Mouse (Mus musculus): ENCODE measurements at regions not wholly inside any gene's neighbourhood (a gene's known extent, or its start where the extent isn't known, plus 50 kb on each side); places are given as distances from the start of the nearest gene placed in this dataset.

DNA sequence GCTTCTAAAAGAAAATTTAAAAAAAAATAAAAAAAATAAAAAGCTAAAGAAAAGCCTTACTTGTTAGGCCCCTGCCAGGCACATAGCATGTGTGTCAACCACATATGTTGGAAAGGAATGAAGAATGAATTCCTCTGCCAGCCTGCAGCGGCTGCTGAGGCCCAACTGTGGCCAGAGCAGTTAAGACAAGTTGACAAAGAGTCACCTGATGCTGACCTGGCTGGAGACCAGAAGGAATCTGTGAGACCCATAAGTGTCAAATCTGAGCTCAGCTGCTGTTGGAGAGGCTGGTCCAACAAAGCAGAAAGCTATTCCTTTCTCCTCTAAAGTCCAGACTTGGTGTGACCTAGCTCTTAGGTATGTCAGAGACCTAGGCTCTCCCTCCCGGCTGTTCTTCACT lies 78.5 kb upstream of the Itga6 start:
- Histone ChIP-seq H3K9me3 (replicated peaks) (no peaks in the 10 kb centered on the region), H3K36me3 (no peaks in the 10 kb centered on the region), H3K4me3 (no peak overlapping the region), H3K9ac (no peak overlapping the region), H3K4me2 (no peak overlapping the region), H3K4me1 (replicated peaks) (peaks cover 33% of the 10 kb centered on the region), H3K27me3 (no peaks in the 10 kb centered on the region), H3K27ac (peak overlapping the region; percentile 29; the same call in 1 of the 2 replicates)
- 49% methylated on average over 2 of the region's 2 CpGs for WGBS
- no peak for ATAC-seq (replicated peaks; ENCODE audit: insufficient number of reproducible peaks, insufficient read depth, low FRiP score, low read depth)

DNA sequence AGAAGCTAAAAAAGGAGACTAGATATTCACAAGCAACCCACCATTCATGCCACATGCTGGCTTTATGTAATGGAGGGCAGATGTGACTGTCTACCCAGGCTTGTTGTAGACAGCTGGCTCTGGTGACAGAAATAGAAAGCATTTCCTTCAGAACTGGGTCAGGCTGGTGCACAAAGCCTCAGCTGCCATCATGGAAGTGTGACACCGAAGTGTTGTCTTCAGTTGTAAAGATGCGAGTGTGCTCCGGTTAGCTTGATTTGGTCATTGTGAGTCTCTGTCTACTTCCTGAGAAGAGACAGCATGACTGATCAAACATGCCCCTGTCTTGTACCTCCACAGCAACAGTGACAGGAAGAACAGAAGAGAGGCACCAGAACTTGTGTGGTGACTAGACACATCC lies 77.7 kb upstream of the Itga6 start:
- Histone ChIP-seq H3K4me3 (no peak overlapping the region), H3K4me2 (no peak overlapping the region), H3K9me3 (replicated peaks) (no peaks in the 10 kb centered on the region), H3K27ac (no peak overlapping the region), H3K36me3 (no peaks in the 10 kb centered on the region), H3K9ac (no peak overlapping the region), H3K4me1 (replicated peaks) (peaks cover 32% of the 10 kb centered on the region), H3K27me3 (no peaks in the 10 kb centered on the region)
- 80% methylated on average over 3 of the region's 3 CpGs for WGBS
- ATAC-seq (replicated peaks; ENCODE audit: insufficient number of reproducible peaks, insufficient read depth, low FRiP score, low read depth): no peak

DNA sequence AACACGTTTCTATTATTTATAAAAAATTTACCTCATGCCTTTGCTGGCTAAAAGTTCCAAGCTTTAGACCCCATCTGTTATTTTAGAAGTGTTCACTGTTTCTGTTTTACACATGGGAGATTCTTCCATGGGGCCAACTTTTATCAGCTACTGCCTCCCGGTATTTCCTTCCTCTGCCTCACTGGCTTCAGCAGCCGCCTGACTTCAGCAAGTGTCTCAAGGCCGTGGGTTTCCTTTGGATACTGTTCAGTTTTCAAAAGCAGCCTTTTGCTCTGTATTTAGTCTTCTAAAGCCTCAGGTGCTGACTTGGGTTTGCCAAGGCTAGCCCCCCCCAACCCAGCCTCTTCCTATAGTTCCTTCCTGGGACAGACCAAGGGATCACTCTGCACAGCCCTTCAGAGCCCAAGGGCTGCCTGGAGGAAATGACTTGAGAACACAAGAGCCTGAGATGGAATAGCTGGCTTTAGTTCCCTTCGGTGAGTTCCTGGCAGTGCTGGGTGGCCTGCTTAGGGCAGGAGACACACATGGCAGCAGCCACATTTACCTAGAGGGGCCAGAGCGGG lies 75.1 kb upstream of the Itga6 start:
- no peaks in the 10 kb centered on the region for H3K27me3 ChIP-seq
- H3K4me3 ChIP-seq: no peak overlapping the region
- no peaks in the 10 kb centered on the region for H3K9me3 ChIP-seq (replicated peaks)
- no peak for ATAC-seq (replicated peaks; ENCODE audit: insufficient number of reproducible peaks, insufficient read depth, low FRiP score, low read depth)
- H3K4me1 ChIP-seq (replicated peaks): peaks cover 41% of the 10 kb centered on the region
- H3K27ac ChIP-seq: peak overlapping the region; percentile 79
- H3K4me2 ChIP-seq: no peak overlapping the region
- H3K9ac ChIP-seq: no peak overlapping the region
- no peaks in the 10 kb centered on the region for H3K36me3 ChIP-seq
- 67% methylated on average over 6 of the region's 6 CpGs for WGBS

DNA sequence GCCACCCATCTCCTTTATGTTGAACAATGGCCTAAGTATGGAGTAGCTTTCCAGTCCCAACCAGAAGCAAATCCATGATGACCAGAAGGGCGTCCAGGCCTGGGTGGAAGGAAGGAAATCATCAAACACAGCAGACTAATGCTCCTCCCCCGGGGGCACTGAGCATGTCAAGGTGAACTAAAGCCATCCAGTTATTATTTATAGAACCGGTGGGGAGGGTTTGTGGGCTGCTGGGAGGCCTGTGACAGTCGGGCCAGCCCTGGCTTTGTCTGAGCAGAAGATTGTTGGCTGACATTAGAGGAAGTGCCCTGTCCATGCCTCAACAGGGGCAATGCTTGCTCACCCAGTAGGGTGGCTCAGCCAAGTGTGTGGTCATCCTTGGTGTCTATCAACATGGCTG lies 74.5 kb upstream of the Itga6 start:
- no peaks in the 10 kb centered on the region for H3K27me3 ChIP-seq
- peak overlapping the region; percentile 79 for H3K27ac ChIP-seq
- peaks cover 41% of the 10 kb centered on the region for H3K4me1 ChIP-seq (replicated peaks)
- 0 out of 2 replicates have a peak, but pooled peaks have one; percentile 6 for ATAC-seq (replicated peaks; ENCODE audit: insufficient number of reproducible peaks, insufficient read depth, low FRiP score, low read depth)
- H3K4me3 ChIP-seq: no peak overlapping the region
- no peaks in the 10 kb centered on the region for H3K9me3 ChIP-seq (replicated peaks)
- no peak overlapping the region for H3K4me2 ChIP-seq
- no peak overlapping the region for H3K9ac ChIP-seq
- no peaks in the 10 kb centered on the region for H3K36me3 ChIP-seq
- 41% methylated on average over 4 of the region's 4 CpGs for WGBS

DNA sequence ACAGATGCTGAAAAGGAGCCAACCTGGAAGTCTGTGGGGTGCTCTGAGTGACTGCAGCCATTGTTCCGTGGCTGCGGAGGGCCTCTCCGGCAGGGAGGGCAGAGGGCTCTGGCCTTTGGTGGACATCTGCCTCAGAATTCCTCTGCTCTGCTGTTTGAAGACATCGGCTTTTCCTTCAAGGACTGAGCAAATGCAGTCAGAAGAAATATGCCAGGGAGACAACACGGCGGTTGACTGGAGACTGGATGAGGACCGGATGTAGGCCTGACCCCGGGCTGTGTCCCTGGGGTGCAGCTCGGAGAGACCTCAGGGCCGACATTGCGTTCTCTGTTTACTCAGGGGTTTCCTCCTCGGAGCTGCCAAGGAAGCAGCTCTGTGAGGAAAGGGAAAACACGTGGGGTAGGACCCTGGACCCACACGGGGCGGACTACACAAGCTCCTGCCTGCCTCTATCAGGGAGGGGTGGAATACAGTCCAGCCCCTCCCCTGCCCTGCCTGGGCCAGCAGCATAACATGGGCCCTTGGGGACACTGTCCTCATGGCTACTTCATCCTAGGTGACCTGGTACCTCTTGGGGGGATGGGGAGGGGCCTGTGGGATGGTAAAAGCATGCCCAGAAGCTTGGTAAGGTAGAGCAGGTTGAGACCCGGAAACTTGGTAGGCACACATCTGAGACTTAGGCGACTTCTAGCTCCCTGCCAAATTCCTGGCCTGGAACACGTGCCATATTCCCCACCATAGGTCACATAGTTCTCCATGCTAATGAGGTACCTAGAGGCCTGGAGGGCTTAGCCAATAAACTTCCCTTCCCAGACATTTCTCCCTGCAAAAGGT lies 72.1 kb upstream of the Itga6 start:
- Histone ChIP-seq H3K4me2 (no peak overlapping the region), H3K4me1 (replicated peaks) (peaks cover 24% of the 10 kb centered on the region), H3K27ac (peak overlapping the region; percentile 62), H3K36me3 (no peaks in the 10 kb centered on the region), H3K27me3 (no peaks in the 10 kb centered on the region), H3K9me3 (replicated peaks) (no peaks in the 10 kb centered on the region), H3K9ac (no peak overlapping the region), H3K4me3 (no peak overlapping the region)
- ATAC-seq (replicated peaks; ENCODE audit: insufficient number of reproducible peaks, insufficient read depth, low FRiP score, low read depth): peak; percentile 81
- WGBS: 67% methylated on average over 18 of the region's 18 CpGs

DNA sequence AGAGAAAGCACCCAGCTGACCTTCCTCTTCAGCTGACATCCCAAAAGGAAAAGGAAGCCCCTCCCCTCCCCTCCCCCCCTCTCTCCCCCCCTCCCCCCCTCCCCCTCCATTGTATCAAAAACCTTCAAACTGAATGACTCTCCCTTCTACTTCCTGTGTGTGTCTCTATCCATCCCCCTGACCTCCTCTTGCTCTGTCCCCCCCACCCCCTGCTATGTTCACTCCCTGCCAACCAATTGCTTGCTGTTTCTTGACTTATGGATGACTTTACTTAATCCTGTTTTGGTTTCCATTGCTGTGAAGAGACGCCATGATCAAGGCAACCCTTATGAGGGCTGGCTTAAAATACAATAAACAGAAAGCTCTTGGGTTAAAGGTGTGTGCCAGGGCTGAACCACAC lies 64.7 kb upstream of the Itga6 start:
- no peaks in the 10 kb centered on the region for H3K36me3 ChIP-seq
- no peaks in the 10 kb centered on the region for H3K27me3 ChIP-seq
- no peak overlapping the region for H3K4me2 ChIP-seq
- peaks cover 10% of the 10 kb centered on the region for H3K4me1 ChIP-seq (replicated peaks)
- H3K9ac ChIP-seq: no peak overlapping the region
- 28% methylated on average over 1 of the region's 1 CpGs for WGBS
- H3K27ac ChIP-seq: no peak overlapping the region
- ATAC-seq (replicated peaks; ENCODE audit: insufficient number of reproducible peaks, insufficient read depth, low FRiP score, low read depth): no peak
- no peak overlapping the region for H3K4me3 ChIP-seq
- H3K9me3 ChIP-seq (replicated peaks): no peaks in the 10 kb centered on the region

DNA sequence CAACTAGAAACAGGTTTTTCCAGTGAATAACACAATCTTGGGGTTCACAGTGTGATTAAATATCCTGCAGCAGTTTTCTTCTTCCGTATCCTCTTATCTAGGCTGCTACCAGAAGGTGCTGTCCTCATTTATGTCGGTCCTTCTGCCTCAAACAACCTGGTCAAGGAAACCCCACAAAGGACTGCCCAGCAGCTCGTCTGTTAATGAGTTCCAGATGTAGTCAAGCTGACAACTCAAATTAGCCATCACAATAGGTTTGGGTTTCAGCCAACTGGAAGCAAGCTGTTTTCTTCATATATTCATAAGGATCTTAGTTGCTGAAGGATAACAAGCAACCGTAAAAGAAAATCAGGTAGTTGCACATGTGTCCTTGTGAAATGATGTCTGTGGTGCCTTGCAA lies 64.3 kb upstream of the Itga6 start:
- 55% methylated on average over 4 of the region's 4 CpGs for WGBS
- H3K27ac ChIP-seq: no peak overlapping the region
- H3K4me1 ChIP-seq (replicated peaks): peaks cover 10% of the 10 kb centered on the region
- no peaks in the 10 kb centered on the region for H3K9me3 ChIP-seq (replicated peaks)
- no peak overlapping the region for H3K4me3 ChIP-seq
- no peak overlapping the region for H3K9ac ChIP-seq
- H3K27me3 ChIP-seq: no peaks in the 10 kb centered on the region
- H3K4me2 ChIP-seq: no peak overlapping the region
- ATAC-seq (replicated peaks; ENCODE audit: insufficient number of reproducible peaks, insufficient read depth, low FRiP score, low read depth): no peak
- H3K36me3 ChIP-seq: no peaks in the 10 kb centered on the region

DNA sequence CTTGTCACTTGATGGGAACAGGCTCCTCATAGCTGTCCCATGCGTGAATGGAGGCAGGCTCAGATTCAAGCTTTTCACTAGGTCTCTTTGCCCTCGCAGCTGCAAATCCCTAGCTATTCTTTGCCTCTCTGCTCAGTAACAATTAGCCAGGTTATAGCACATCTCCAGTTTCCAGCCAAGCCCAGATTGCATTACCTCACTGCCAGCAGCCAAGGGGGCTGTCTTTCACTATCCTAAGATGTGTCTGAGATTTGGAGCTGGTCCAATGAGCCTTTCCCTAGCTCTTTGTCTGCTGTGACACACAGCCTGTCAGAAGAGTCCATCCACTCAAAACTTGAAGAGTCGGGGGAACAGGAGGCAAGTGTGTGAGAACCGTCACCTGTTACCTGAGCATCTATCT lies 62.0 kb upstream of the Itga6 start:
- H3K27ac ChIP-seq: no peak overlapping the region
- H3K4me1 ChIP-seq (replicated peaks): peaks cover 10% of the 10 kb centered on the region

DNA sequence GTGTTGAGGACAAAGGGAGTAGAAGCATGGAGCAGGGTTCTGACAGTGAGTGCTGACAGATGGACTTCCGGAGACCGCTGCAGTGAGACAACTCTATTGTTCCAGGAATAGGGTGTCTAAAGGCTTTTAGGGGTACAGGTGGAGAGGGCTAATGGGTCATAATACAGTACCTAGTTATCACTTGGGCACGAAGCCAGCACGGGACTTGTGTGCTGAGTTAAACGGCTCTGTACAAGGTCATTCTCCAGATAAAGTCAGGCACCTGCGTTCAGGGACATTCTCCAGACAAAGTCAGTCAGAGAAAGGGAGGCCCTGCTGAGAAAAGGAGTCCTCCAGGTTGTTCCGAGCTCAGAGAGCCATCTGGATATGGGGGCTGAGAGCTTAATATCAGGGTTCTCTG lies 60.2 kb upstream of the Itga6 start:
- Histone ChIP-seq H3K36me3 (no peaks in the 10 kb centered on the region), H3K27me3 (no peaks in the 10 kb centered on the region), H3K4me3 (no peak overlapping the region), H3K9me3 (replicated peaks) (no peaks in the 10 kb centered on the region), H3K27ac (no peak overlapping the region), H3K4me1 (replicated peaks) (peaks cover 10% of the 10 kb centered on the region), H3K4me2 (no peak overlapping the region), H3K9ac (no peak overlapping the region)
- WGBS: 22% methylated on average over 7 of the region's 7 CpGs
- peak; percentile 62; the same call in 1 of the 2 replicates for ATAC-seq (replicated peaks; ENCODE audit: insufficient number of reproducible peaks, insufficient read depth, low FRiP score, low read depth)

More for the DNA sequence above, 62.0 kb upstream of the Itga6 start:
- Histone ChIP-seq H3K27me3 (no peaks in the 10 kb centered on the region), H3K4me3 (no peak overlapping the region), H3K9ac (no peak overlapping the region), H3K36me3 (no peaks in the 10 kb centered on the region), H3K4me2 (no peak overlapping the region), H3K9me3 (replicated peaks) (no peaks in the 10 kb centered on the region)
- 78% methylated on average over 4 of the region's 4 CpGs for WGBS
- ATAC-seq (replicated peaks; ENCODE audit: insufficient number of reproducible peaks, insufficient read depth, low FRiP score, low read depth): no peak

DNA sequence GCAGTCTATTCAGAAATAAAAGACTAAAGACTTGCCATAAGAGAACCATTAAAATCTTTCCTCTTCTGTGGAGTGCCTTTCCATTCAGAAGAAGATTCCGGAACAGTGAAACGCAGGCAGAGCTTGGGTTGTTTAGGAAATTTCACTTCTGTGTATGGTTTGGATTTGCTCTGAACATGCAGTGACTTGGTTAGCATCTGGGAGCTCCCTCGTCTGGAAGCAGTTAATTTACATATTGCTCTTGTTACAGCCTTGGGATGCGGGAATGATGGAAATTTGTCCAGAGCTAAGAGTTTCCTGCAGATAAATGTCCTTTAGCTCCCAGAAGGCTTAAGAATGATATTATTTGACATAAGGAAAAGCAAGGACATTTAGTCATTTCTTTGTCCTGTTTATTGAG lies 56.4 kb upstream of the Itga6 start:
- H3K9ac ChIP-seq: no peak overlapping the region
- no peaks in the 10 kb centered on the region for H3K27me3 ChIP-seq
- H3K4me3 ChIP-seq: no peak overlapping the region
- H3K27ac ChIP-seq: no peak overlapping the region
- H3K36me3 ChIP-seq: no peaks in the 10 kb centered on the region
- ATAC-seq (replicated peaks; ENCODE audit: insufficient number of reproducible peaks, insufficient read depth, low FRiP score, low read depth): no peak
- no peak overlapping the region for H3K4me2 ChIP-seq
- H3K9me3 ChIP-seq (replicated peaks): no peaks in the 10 kb centered on the region
- WGBS: 76% methylated on average over 4 of the region's 4 CpGs
- peaks cover 20% of the 10 kb centered on the region for H3K4me1 ChIP-seq (replicated peaks)

DNA sequence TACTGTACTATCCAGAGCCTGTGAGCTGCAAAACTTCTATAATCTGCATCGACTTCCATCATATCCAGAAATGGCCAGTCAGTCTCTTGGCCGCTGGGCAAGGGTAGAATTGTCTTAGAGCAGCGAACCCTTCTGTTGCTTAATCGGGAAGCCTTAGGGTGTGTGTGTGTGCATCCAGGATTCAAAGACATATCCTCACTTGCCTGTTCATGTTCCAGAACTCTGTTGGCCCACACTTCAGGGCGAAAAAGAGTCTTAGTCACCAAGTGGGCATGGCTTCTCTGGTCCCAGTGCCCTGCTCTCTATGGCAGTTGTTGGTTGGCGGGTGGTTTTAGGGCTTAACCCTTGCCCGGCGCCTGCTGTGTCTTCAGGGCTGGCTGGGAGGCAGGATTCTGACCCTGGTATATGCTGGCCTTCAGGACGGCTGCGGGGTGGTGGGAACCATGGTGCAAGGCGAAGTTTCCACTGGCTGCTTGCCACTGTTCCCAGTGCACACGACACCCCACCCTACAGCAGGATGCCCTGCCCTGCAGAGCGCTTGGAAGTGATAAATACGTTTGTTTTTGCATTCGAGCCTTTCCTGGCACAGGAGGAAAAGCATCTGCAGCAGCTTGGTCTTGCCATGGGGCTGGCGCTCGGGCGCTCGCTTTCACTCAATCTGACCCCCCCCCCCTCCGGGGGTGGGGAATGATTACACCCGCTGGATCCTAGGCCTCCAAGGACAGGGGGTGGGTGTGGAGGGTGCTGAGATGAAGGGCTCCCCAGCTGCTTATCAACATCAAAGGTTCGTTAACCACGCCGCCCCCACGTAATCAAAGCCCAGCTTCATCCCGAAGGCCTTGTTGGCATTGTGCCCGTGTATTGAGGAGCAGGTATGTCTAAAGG lies 54.9 kb upstream of the Itga6 start:
- ATAC-seq (replicated peaks; ENCODE audit: insufficient number of reproducible peaks, insufficient read depth, low FRiP score, low read depth): peak; percentile 78; the same call in 1 of the 2 replicates
- H3K4me3 ChIP-seq: peak overlapping the region; percentile 20; the same call in 1 of the 2 replicates
- 0 out of 2 replicates have a peak overlapping the region, but pooled peaks have one; percentile 1 for H3K9ac ChIP-seq
- 40% methylated on average over 27 of the region's 27 CpGs for WGBS
- no peaks in the 10 kb centered on the region for H3K9me3 ChIP-seq (replicated peaks)
- peak overlapping the region; percentile 45; the same call in 1 of the 2 replicates for H3K27ac ChIP-seq
- peaks cover 13% of the 10 kb centered on the region for H3K4me1 ChIP-seq (replicated peaks)
- H3K36me3 ChIP-seq: no peaks in the 10 kb centered on the region
- H3K4me2 ChIP-seq: peak overlapping the region; percentile 51
- H3K27me3 ChIP-seq: no peaks in the 10 kb centered on the region
